ENCODE assay signal across 16 mouse cellular contexts in genomic region chr3:152294400-152294799, GRCm38 (mm10). TPM values are rescaled to one million over a fixed set of nuclear protein-coding genes. Genes with fewer than 3 reads are reported as not detected.
"Had no signal": no experiment of that assay in that cellular context is flagged by ENCODE, and none has a peak within 500 bp of the region (broad histone marks: within the 10 kb centered on the region; RNA-seq: fewer than 3 reads in every experiment).

No protein-coding gene starts in this region.

- DNase-seq: kidney, adult 18-20 months; kidney, postnatal 10 days; kidney, postnatal 4 days; retina, postnatal 1 day; right cerebral cortex, postnatal 4 days; spleen, adult 18-20 months; thymus, adult 18-20 months; thymus, postnatal 14 days had no signal

- H3K27me3 ChIP-seq: limb, embryonic 13.5 days; midbrain, embryonic 12.5 days; neural tube, embryonic 13.5 days had no signal

- H3K9ac ChIP-seq: limb, embryonic 13.5 days; liver, embryonic 14.5 days; midbrain, embryonic 12.5 days; neural tube, embryonic 13.5 days had no signal

- H3K4me3 ChIP-seq: layer of hippocampus, adult 2 months; limb, embryonic 13.5 days; midbrain, embryonic 12.5 days; neural tube, embryonic 13.5 days had no signal

- H3K27ac ChIP-seq: layer of hippocampus, adult 2 months; limb, embryonic 13.5 days; liver, embryonic 14.5 days; midbrain, embryonic 12.5 days; neural tube, embryonic 13.5 days had no signal

- ATAC-seq: midbrain, embryonic 16.5 days had no signal

- H3K4me1 ChIP-seq: midbrain, embryonic 12.5 days; neural tube, embryonic 13.5 days had no signal

- H3K9me3 ChIP-seq: limb, embryonic 13.5 days; midbrain, embryonic 12.5 days; neural tube, embryonic 13.5 days had no signal

- H3K4me2 ChIP-seq: limb, embryonic 13.5 days; midbrain, embryonic 12.5 days; neural tube, embryonic 13.5 days had no signal

RNA-seq across cellular contexts. Expression of gene Nexn, which starts 28.2 kb away (rescaled TPM):
- total RNA-seq: megakaryocyte, adult 5-6 weeks had no signal
- polyA plus RNA-seq: liver, adult 2 months had no signal
